Mouse (Mus musculus): ENCODE measurements around the gene Myh3. TPM values are rescaled to one million over a fixed set of nuclear protein-coding genes. Genes with fewer than 3 reads are reported as not detected.

Gene Myh3
- polyA plus RNA-seq, 1 experiment from 2014 or later, result 0.45 TPM

GRCm38 (mm10) chr11:67093652-67094051 is 15.6 kb downstream of the Myh3 start:
- WGBS, result 93% methylated on average over 5 of the region's 5 CpGs
- ATAC-seq (ENCODE audit: low FRiP score, low TSS enrichment), result no peak

GRCm38 (mm10) chr11:67094470-67094869 is 16.4 kb downstream of the Myh3 start:
- Histone ChIP-seq H3K9ac (ENCODE audit: low read depth, low read length) (no peak overlapping the region), H3K9me3 (ENCODE audit: control insufficient read depth, low read length) (no peaks in the 10 kb centered on the region), H3K4me1 (ENCODE audit: control insufficient read depth, insufficient read depth, low read length) (no peaks in the 10 kb centered on the region), H3K27ac (ENCODE audit: low read depth, low read length) (no peak overlapping the region), H3K36me3 (ENCODE audit: control insufficient read depth, insufficient read depth, low read length) (no peaks in the 10 kb centered on the region), H3K4me3 (ENCODE audit: low read length) (no peak overlapping the region), H3K27me3 (ENCODE audit: control insufficient read depth, insufficient read depth, low read length) (no peaks in the 10 kb centered on the region), H3K4me2 (replicated peaks; ENCODE audit: low read depth, low read length) (no peak overlapping the region)
- 75% methylated on average over 29 of the region's 29 CpGs for WGBS
- ATAC-seq (ENCODE audit: low FRiP score, low TSS enrichment), result no peak

More at GRCm38 (mm10) chr11:67093652-67094051, 15.6 kb downstream of the Myh3 start:
- no peak overlapping the region for H3K4me2 ChIP-seq (replicated peaks; ENCODE audit: low read depth, low read length)
- H3K9me3 ChIP-seq (ENCODE audit: control insufficient read depth, low read length), result no peaks in the 10 kb centered on the region
- H3K4me1 ChIP-seq (ENCODE audit: control insufficient read depth, insufficient read depth, low read length), result no peaks in the 10 kb centered on the region
- no peak overlapping the region for H3K9ac ChIP-seq (ENCODE audit: low read depth, low read length)
- H3K36me3 ChIP-seq (ENCODE audit: control insufficient read depth, insufficient read depth, low read length), result no peaks in the 10 kb centered on the region
- H3K4me3 ChIP-seq (ENCODE audit: low read length), result no peak overlapping the region
- no peaks in the 10 kb centered on the region for H3K27me3 ChIP-seq (ENCODE audit: control insufficient read depth, insufficient read depth, low read length)
- no peak overlapping the region for H3K27ac ChIP-seq (ENCODE audit: low read depth, low read length)

- H3K9me3 ChIP-seq (ENCODE audit: control insufficient read depth, low read length), result no peaks in the 10 kb centered on the region
- H3K27me3 ChIP-seq (ENCODE audit: control insufficient read depth, insufficient read depth, low read length), result no peaks in the 10 kb centered on the region
- no peak overlapping the region for H3K9ac ChIP-seq (ENCODE audit: low read depth, low read length)
- no peak overlapping the region for H3K4me2 ChIP-seq (replicated peaks; ENCODE audit: low read depth, low read length)
- H3K4me1 ChIP-seq (ENCODE audit: control insufficient read depth, insufficient read depth, low read length), result no peaks in the 10 kb centered on the region
- no peak overlapping the region for H3K27ac ChIP-seq (ENCODE audit: low read depth, low read length)
- H3K36me3 ChIP-seq (ENCODE audit: control insufficient read depth, insufficient read depth, low read length), result no peaks in the 10 kb centered on the region
- WGBS, result 97% methylated on average over 10 of the region's 10 CpGs
- no peak for ATAC-seq (ENCODE audit: low FRiP score, low TSS enrichment)
- no peak overlapping the region for H3K4me3 ChIP-seq (ENCODE audit: low read length)
These were observed 19.6 kb downstream of the Myh3 start for GRCm38 (mm10) chr11:67097709-67098108.

- no peaks in the 10 kb centered on the region for H3K4me1 ChIP-seq (ENCODE audit: control insufficient read depth, insufficient read depth, low read length)
- no peak overlapping the region for H3K4me2 ChIP-seq (replicated peaks; ENCODE audit: low read depth, low read length)
- no peak for ATAC-seq (ENCODE audit: low FRiP score, low TSS enrichment)
- H3K27me3 ChIP-seq (ENCODE audit: control insufficient read depth, insufficient read depth, low read length), result no peaks in the 10 kb centered on the region
- H3K27ac ChIP-seq (ENCODE audit: low read depth, low read length), result no peak overlapping the region
- WGBS, result 86% methylated on average over 11 of the region's 11 CpGs
- H3K9ac ChIP-seq (ENCODE audit: low read depth, low read length), result no peak overlapping the region
- no peaks in the 10 kb centered on the region for H3K36me3 ChIP-seq (ENCODE audit: control insufficient read depth, insufficient read depth, low read length)
- H3K9me3 ChIP-seq (ENCODE audit: control insufficient read depth, low read length), result no peaks in the 10 kb centered on the region
- no peak overlapping the region for H3K4me3 ChIP-seq (ENCODE audit: low read length)
These were observed 20.3 kb downstream of the Myh3 start for GRCm38 (mm10) chr11:67098427-67098826.

GRCm38 (mm10) chr11:67099241-67099640 is 21.1 kb downstream of the Myh3 start:
- Histone ChIP-seq H3K27me3 (ENCODE audit: control insufficient read depth, insufficient read depth, low read length) (no peaks in the 10 kb centered on the region), H3K4me1 (ENCODE audit: control insufficient read depth, insufficient read depth, low read length) (no peaks in the 10 kb centered on the region), H3K4me2 (replicated peaks; ENCODE audit: low read depth, low read length) (no peak overlapping the region), H3K36me3 (ENCODE audit: control insufficient read depth, insufficient read depth, low read length) (no peaks in the 10 kb centered on the region), H3K9ac (ENCODE audit: low read depth, low read length) (no peak overlapping the region), H3K27ac (ENCODE audit: low read depth, low read length) (no peak overlapping the region), H3K4me3 (ENCODE audit: low read length) (no peak overlapping the region), H3K9me3 (ENCODE audit: control insufficient read depth, low read length) (no peaks in the 10 kb centered on the region)
- ATAC-seq (ENCODE audit: low FRiP score, low TSS enrichment), result no peak
- 94% methylated on average over 16 of the region's 16 CpGs for WGBS

- 38% methylated on average over 6 of the region's 6 CpGs for WGBS
- Histone ChIP-seq H3K36me3 (ENCODE audit: control insufficient read depth, insufficient read depth, low read length) (no peaks in the 10 kb centered on the region), H3K4me3 (ENCODE audit: low read length) (no peak overlapping the region), H3K27me3 (ENCODE audit: control insufficient read depth, insufficient read depth, low read length) (no peaks in the 10 kb centered on the region), H3K9me3 (ENCODE audit: control insufficient read depth, low read length) (no peaks in the 10 kb centered on the region), H3K4me2 (replicated peaks; ENCODE audit: low read depth, low read length) (no peak overlapping the region), H3K4me1 (ENCODE audit: control insufficient read depth, insufficient read depth, low read length) (no peaks in the 10 kb centered on the region), H3K27ac (ENCODE audit: low read depth, low read length) (no peak overlapping the region), H3K9ac (ENCODE audit: low read depth, low read length) (no peak overlapping the region)
- ATAC-seq (ENCODE audit: low FRiP score, low TSS enrichment), result no peak
These were observed 22.1 kb downstream of the Myh3 start for GRCm38 (mm10) chr11:67100169-67100568.

- H3K36me3 ChIP-seq (ENCODE audit: control insufficient read depth, insufficient read depth, low read length), result no peaks in the 10 kb centered on the region
- WGBS, result 31% methylated on average over 7 of the region's 8 CpGs
- no peaks in the 10 kb centered on the region for H3K4me1 ChIP-seq (ENCODE audit: control insufficient read depth, insufficient read depth, low read length)
- no peak overlapping the region for H3K9ac ChIP-seq (ENCODE audit: low read depth, low read length)
- no peak overlapping the region for H3K4me3 ChIP-seq (ENCODE audit: low read length)
- no peaks in the 10 kb centered on the region for H3K9me3 ChIP-seq (ENCODE audit: control insufficient read depth, low read length)
- no peaks in the 10 kb centered on the region for H3K27me3 ChIP-seq (ENCODE audit: control insufficient read depth, insufficient read depth, low read length)
- H3K27ac ChIP-seq (ENCODE audit: low read depth, low read length), result no peak overlapping the region
- H3K4me2 ChIP-seq (replicated peaks; ENCODE audit: low read depth, low read length), result no peak overlapping the region
- no peak for ATAC-seq (ENCODE audit: low FRiP score, low TSS enrichment)
These were observed 23.6 kb downstream of the Myh3 start for GRCm38 (mm10) chr11:67101713-67102112.

- no peak for ATAC-seq (ENCODE audit: low FRiP score, low TSS enrichment)
- 81% methylated on average over 9 of the region's 9 CpGs for WGBS
- no peaks in the 10 kb centered on the region for H3K27me3 ChIP-seq (ENCODE audit: control insufficient read depth, insufficient read depth, low read length)
- H3K9ac ChIP-seq (ENCODE audit: low read depth, low read length), result no peak overlapping the region
- no peaks in the 10 kb centered on the region for H3K4me1 ChIP-seq (ENCODE audit: control insufficient read depth, insufficient read depth, low read length)
- no peak overlapping the region for H3K4me3 ChIP-seq (ENCODE audit: low read length)
- no peak overlapping the region for H3K27ac ChIP-seq (ENCODE audit: low read depth, low read length)
- no peaks in the 10 kb centered on the region for H3K36me3 ChIP-seq (ENCODE audit: control insufficient read depth, insufficient read depth, low read length)
- no peak overlapping the region for H3K4me2 ChIP-seq (replicated peaks; ENCODE audit: low read depth, low read length)
- H3K9me3 ChIP-seq (ENCODE audit: control insufficient read depth, low read length), result no peaks in the 10 kb centered on the region
These were observed 25.2 kb downstream of the Myh3 start for GRCm38 (mm10) chr11:67103256-67103655.

- no peaks in the 10 kb centered on the region for H3K9me3 ChIP-seq (ENCODE audit: control insufficient read depth, low read length)
- 84% methylated on average over 1 of the region's 1 CpGs for WGBS
- no peak for ATAC-seq (ENCODE audit: low FRiP score, low TSS enrichment)
- no peak overlapping the region for H3K4me2 ChIP-seq (replicated peaks; ENCODE audit: low read depth, low read length)
- no peak overlapping the region for H3K9ac ChIP-seq (ENCODE audit: low read depth, low read length)
- H3K27me3 ChIP-seq (ENCODE audit: control insufficient read depth, insufficient read depth, low read length), result no peaks in the 10 kb centered on the region
- no peak overlapping the region for H3K27ac ChIP-seq (ENCODE audit: low read depth, low read length)
- H3K4me3 ChIP-seq (ENCODE audit: low read length), result no peak overlapping the region
- no peaks in the 10 kb centered on the region for H3K36me3 ChIP-seq (ENCODE audit: control insufficient read depth, insufficient read depth, low read length)
- H3K4me1 ChIP-seq (ENCODE audit: control insufficient read depth, insufficient read depth, low read length), result no peaks in the 10 kb centered on the region
These were observed 26.1 kb downstream of the Myh3 start for GRCm38 (mm10) chr11:67104242-67104641.

GRCm38 (mm10) chr11:67104714-67105113 is 26.6 kb downstream of the Myh3 start:
- 51% methylated on average over 11 of the region's 11 CpGs for WGBS
- ATAC-seq (ENCODE audit: low FRiP score, low TSS enrichment), result no peak
- no peaks in the 10 kb centered on the region for H3K9me3 ChIP-seq (ENCODE audit: control insufficient read depth, low read length)

More at GRCm38 (mm10) chr11:67104714-67105113, 26.6 kb downstream of the Myh3 start:
- Histone ChIP-seq H3K9ac (ENCODE audit: low read depth, low read length) (no peak overlapping the region), H3K4me3 (ENCODE audit: low read length) (no peak overlapping the region), H3K27ac (ENCODE audit: low read depth, low read length) (no peak overlapping the region), H3K4me1 (ENCODE audit: control insufficient read depth, insufficient read depth, low read length) (no peaks in the 10 kb centered on the region), H3K27me3 (ENCODE audit: control insufficient read depth, insufficient read depth, low read length) (no peaks in the 10 kb centered on the region), H3K4me2 (replicated peaks; ENCODE audit: low read depth, low read length) (no peak overlapping the region), H3K36me3 (ENCODE audit: control insufficient read depth, insufficient read depth, low read length) (no peaks in the 10 kb centered on the region)

Data from kidney, embryonic 14.5 days (tissue).